Mouse (Mus musculus) T-helper 1 cell (primary cell): ENCODE data around the gene Ctbp1.

ENCODE experiments used
- in situ Hi-C: fragments of 300-600 bp; cut with MboI, MseI; formaldehyde crosslinking; loops from one replicate; pipeline ENCODE4 v1.15.1; 2025; ENCODE audit warnings: high pct_unique_total_duplicates

The Ctbp1 gene

GRCm38 (mm10) chr5:33274953-33275454 lies at the start of gene Ctbp1:
Ctbp1 (minus strand) TSS chr5:33274994.
- in situ Hi-C loops: loop anchor here (5.0 kb wide), 2 partner anchors 62 to 102 kb away; partner anchors contain the start of genes Maea and Uvssa

DNA sequence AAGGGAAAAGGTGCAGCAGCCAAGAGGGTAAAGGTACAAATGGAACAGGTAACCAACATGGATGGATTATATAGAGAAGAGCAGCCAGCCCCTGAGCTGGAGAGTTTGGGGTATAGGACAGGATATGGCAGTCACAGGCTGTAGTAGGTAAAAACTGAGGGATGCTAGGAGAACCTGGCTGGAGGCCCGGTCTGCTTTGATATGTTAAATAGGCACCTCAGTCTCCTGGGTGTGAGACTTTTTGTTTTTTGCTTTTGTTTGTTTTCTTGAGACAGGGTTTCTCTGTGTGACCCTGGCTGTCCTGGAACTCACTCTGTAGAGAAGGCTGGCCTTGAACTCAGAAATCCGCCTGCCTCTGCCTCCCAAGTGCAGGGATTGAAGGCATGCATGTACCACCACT lies 49.7 kb upstream of the Ctbp1 start:
- in situ Hi-C loops: no loop called here

- in situ Hi-C loops: no loop called here
Observed at GRCm38 (mm10) chr5:33312192-33312591, 37.4 kb upstream of the Ctbp1 start.

- in situ Hi-C loops: no loop called here
Observed at GRCm38 (mm10) chr5:33310704-33311462, 36.1 kb upstream of the Ctbp1 start.

- in situ Hi-C loops: no loop called here
Observed at GRCm38 (mm10) chr5:33301801-33302200, 27.0 kb upstream of the Ctbp1 start.

- in situ Hi-C loops: no loop called here
Observed at GRCm38 (mm10) chr5:33297164-33297563, 22.4 kb upstream of the Ctbp1 start.

- in situ Hi-C loops: no loop called here
Observed at GRCm38 (mm10) chr5:33293796-33294430, 19.1 kb upstream of the Ctbp1 start.

GRCm38 (mm10) chr5:33283951-33284350 lies 9.2 kb upstream of the Ctbp1 start:
- in situ Hi-C loops: no loop called here

DNA sequence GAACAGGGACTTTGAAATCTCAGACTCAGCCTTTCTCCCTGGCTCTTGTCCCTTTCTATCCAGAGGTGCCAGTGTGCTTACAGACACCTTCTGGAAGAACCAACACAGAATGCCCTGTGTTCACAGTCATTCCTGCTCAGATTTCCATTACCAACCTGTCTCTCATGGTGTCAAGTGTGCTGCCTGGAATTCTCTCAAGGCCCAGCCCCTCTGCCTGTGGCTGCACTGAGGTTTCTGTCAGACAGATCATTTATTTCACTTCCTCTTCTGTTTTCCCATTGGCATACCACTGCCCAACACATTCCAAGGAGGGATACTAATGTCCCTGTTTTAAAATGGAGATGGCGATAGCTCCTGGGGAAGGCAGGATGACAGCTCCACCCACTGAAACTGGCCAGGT lies 6.6 kb upstream of the Ctbp1 start:
- in situ Hi-C loops: no loop called here

DNA sequence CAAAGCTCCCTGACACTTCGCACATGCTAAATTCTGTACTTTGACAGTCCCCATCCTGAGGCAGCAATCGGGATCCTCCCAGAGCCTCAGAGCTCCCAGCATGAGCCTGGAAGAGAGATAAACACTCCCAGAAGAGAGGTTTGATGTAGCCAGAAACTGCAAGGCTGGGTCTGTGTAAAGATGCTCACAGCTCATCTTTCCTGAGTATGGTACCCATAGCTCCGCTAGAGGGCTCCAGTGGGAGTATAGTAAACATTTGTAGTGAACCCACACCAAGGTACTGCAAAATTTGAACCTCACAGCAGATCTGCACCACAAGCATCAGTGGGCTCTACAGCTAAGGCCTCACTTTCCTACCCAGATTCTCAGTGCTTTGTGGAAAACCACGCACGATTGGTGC lies 4.2 kb upstream of the Ctbp1 start:
- in situ Hi-C loops: loop anchor here (5.0 kb wide), 1 partner anchor 98 kb away; the partner anchor contains the start of gene Uvssa

- in situ Hi-C loops: loop anchor here (5.0 kb wide), 1 partner anchor 100 kb away; the partner anchor contains the start of gene Uvssa
Observed at GRCm38 (mm10) chr5:33277286-33277685, 2.5 kb upstream of the Ctbp1 start.

- in situ Hi-C loops: loop anchor here (5.0 kb wide), 1 partner anchor 102 kb away; the partner anchor contains the start of gene Uvssa
Observed at GRCm38 (mm10) chr5:33275754-33276153, 960 bp upstream of the Ctbp1 start.

- in situ Hi-C loops: loop anchor here (5.0 kb wide), 1 partner anchor 63 kb away; the partner anchor contains the start of gene Maea
Observed at GRCm38 (mm10) chr5:33274085-33274952, 475 bp downstream of the Ctbp1 start.

DNA sequence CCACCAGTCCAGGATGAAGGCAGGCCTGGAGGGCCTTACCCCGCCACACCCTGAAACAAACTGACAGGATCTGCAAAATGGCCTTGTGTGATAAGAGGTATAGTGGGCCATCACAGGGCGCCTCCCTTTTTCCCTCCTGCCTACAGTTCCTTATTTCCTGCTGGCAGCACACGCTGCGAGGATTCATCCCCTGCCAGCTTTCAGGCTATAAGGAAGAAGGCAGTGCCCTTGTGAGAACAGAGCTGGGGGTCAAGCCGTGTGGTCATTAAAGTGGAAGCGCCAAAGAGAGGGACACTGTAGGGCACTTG lies 1.1 kb downstream of the Ctbp1 start:
- in situ Hi-C loops: loop anchor here (5.0 kb wide), 1 partner anchor 64 kb away; the partner anchor contains the start of gene Maea

DNA sequence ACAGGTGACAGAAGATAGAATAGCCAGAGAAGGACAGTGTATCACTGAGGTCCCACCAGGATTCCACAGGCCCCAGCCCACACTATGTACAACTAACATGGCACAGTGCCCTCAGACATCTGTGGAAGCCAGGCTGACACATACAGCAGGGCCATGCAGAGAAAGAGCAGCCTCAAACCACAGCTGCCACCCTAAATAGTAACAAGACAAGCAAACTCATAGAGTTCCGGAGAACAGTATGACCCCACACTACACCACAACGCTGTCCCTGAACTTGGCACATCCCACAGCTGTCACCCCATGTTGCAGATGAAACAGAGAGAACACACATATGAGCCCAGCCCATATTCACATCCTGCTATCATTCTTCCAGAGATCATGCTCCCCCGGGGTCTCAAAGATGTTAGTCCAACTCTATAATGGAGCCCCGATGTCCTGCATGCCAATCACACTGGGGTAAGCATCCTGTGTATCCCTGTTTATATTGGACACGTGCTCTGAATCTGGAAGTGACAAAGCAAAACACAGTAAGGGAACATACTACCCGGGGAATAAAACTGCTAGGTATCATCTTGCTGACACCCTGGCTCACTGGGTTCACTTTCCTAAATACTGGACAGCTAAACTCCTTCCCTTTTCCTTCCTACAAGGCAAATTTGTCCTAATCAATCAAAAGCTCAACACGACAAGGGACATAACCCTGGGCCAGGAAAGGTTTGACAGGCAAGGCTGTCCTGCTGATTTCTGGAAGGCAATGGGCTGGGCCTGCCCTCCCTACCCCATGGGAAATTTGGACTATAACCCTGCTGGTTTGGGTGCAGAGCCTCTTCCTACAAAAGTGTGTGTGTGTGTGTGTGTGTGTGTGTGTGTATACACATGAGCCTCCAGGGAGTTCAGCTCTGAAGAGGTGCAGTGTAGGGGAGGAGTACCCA lies 1.7 kb downstream of the Ctbp1 start:
- in situ Hi-C loops: loop anchor here (5.0 kb wide), 1 partner anchor 64 kb away; the partner anchor contains the start of gene Maea

- in situ Hi-C loops: loop anchor here (5.0 kb wide), 1 partner anchor 65 kb away; the partner anchor contains the start of gene Maea
Observed at GRCm38 (mm10) chr5:33272146-33272545, 2.6 kb downstream of the Ctbp1 start.

- in situ Hi-C loops: loop anchor here (5.0 kb wide), 1 partner anchor 67 kb away; the partner anchor contains the start of gene Maea
Observed at GRCm38 (mm10) chr5:33270568-33270967, 4.2 kb downstream of the Ctbp1 start.

GRCm38 (mm10) chr5:33254416-33254815 lies 20.4 kb downstream of the Ctbp1 start:
- in situ Hi-C loops: no loop called here

DNA sequence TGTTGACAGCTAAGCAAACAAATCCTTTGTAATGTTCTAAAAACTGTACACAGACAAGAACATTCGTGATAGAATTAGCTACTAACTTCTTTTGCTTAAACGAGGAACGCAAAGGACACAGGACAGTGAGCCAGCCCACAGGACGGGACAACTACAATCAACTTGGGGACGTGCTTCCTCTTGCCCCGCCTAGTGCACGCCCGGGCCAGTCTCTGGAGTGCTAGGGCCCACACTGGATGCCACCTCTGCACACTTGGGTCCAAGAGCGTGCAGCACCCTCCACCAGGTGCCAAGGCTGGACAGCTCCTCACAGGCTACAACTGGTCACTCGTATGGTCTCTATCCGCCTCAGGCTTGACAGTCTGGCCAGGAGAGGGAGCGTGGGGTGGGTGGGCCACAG lies 26.6 kb downstream of the Ctbp1 start:
- in situ Hi-C loops: no loop called here

GRCm38 (mm10) chr5:33247387-33247786 lies 27.4 kb downstream of the Ctbp1 start:
- in situ Hi-C loops: no loop called here
